ENCODE assay signal across 16 mouse cellular contexts in the genomic region with DNA sequence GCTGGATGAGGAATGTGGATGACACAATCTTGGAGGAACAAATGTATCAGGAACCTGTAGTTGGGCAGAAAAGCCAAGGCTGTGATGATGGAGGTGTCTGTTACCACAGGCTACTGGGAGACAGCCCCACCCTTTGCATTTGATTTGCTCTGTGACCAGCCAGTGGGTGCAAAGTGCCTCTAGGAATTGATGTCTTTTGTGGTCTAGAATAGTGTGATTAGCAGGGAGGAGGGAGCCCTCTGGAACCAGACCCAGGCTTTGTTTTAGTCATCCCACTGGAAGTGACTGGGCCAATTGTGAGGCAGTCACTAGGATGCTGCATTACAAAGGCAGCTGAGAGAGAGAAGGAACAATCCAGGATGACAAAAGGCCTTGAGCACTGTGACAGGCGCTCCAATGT.
"Had no signal": no experiment of that assay in that cellular context is flagged by ENCODE, and none has a peak within 500 bp of the region (broad histone marks: within the 10 kb centered on the region; RNA-seq: fewer than 3 reads in every experiment).

No protein-coding gene starts in this region.

- H3K36me3 ChIP-seq: lung, embryonic 15.5 days; midbrain, embryonic 13.5 days; midbrain, embryonic 15.5 days; neural tube, embryonic 12.5 days; stomach, embryonic 15.5 days had no signal

- H3K27ac ChIP-seq: lung, embryonic 15.5 days; macrophage; midbrain, embryonic 13.5 days; midbrain, embryonic 15.5 days; neural tube, embryonic 12.5 days; stomach, embryonic 15.5 days; stomach, postnatal 0 days had no signal

- H3K4me1 ChIP-seq: lung, embryonic 15.5 days; megakaryocyte, embryonic 14.5 days; stomach, embryonic 15.5 days had no signal

- DNase-seq: lung, adult 2 months; lung, postnatal 14 days; lung, postnatal 36 days; right cerebral cortex, postnatal 14 days; thymus, adult 2 months; thymus, postnatal 25 days; thymus, postnatal 4 days had no signal

- H3K9me3 ChIP-seq: lung, embryonic 15.5 days; midbrain, embryonic 13.5 days; midbrain, embryonic 15.5 days; neural tube, embryonic 12.5 days; stomach, embryonic 15.5 days had no signal

- H3K27me3 ChIP-seq: lung, embryonic 15.5 days; megakaryocyte, embryonic 14.5 days; midbrain, embryonic 13.5 days; midbrain, embryonic 15.5 days; neural tube, embryonic 12.5 days; stomach, embryonic 15.5 days had no signal

- ATAC-seq: lung, postnatal 0 days; midbrain, embryonic 13.5 days; midbrain, embryonic 15.5 days had no signal

- H3K4me3 ChIP-seq: lung, embryonic 15.5 days; megakaryocyte, embryonic 14.5 days; midbrain, embryonic 13.5 days; midbrain, embryonic 15.5 days; neural tube, embryonic 12.5 days; stomach, embryonic 15.5 days had no signal
